ENCODE assay signal across 12 mouse cellular contexts in the genomic region with DNA sequence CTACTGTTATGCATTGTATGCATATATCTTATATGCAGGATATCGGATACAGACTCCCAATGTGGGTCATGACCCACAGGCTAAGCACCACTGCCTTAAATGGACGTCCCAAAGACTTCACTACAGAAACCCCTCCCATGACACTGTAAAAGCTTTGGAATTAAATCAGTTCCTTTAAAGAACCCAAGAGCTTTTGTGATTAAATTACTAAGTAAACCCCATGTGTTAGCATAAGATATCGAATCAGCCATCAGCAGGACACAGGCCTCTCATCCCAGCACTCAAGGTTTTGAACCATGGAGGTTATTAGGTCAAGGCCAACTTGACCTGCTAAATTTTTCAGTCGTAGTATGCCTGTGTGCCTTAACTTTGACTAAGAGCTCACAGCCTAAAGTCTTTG.
"Had no signal": no experiment of that assay in that cellular context is flagged by ENCODE, and none has a peak within 500 bp of the region (broad histone marks: within the 10 kb centered on the region; RNA-seq: fewer than 3 reads in every experiment).

No protein-coding gene starts in this region.

- DNase-seq: retina, postnatal 1 day; right cerebral cortex, adult 18-20 months; right cerebral cortex, postnatal 14 days; right cerebral cortex, postnatal 25 days; right cerebral cortex, postnatal 4 days; spleen, adult 18-20 months; thymus, adult 18-20 months; thymus, adult 2 months; thymus, postnatal 14 days; thymus, postnatal 25 days; thymus, postnatal 36 days; thymus, postnatal 4 days had no signal
